Mouse (Mus musculus) right cerebral cortex, postnatal 4 days (tissue): Measurements from ENCODE around the gene Snx7.
A peak's percentile ranks its signal among the peaks of the same experiment; 100 is the strongest.

Experiments used
- DNase-seq: peaks from one replicate; pipeline ENCODE4 v3.0.0-alpha.2; 2022

Gene Snx7

DNA sequence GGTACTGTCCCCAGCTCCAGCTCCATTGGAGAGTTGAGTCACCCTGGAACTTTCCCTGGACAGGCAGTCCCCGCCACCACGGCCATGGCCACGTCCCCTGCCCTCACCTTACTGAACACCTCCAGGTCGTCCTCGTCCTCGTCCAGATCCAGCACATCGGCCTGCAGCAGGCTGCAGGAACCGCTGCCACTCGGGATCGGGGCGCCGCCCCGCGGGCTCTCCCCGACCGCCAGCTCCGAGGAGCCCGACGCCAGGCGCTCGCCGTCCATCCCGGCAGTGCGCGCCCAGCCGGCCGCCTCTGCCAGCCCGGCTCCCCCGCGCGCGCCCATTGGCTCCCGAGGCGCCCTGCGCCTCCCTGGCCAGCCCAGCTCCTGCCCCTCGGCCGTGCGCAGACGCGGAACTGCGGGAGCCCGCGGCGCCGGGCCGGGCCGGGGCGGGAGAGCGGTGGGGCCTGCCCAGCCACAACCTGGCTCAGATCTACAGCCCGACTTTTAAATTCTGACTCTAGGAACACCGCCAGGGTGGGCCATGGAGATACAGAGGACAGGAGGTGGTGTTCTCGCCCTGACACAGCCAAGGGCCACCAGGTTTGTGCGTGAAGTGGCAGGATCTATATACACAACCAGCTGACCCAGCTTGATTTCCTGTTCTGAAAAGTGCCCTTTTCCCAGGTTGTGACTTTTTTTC, at the start of gene Snx7:
Snx7 (minus strand) TSS at position 300 of the 687 bp plus-strand sequence.
- DNase-seq = peak; percentile 78

DNA sequence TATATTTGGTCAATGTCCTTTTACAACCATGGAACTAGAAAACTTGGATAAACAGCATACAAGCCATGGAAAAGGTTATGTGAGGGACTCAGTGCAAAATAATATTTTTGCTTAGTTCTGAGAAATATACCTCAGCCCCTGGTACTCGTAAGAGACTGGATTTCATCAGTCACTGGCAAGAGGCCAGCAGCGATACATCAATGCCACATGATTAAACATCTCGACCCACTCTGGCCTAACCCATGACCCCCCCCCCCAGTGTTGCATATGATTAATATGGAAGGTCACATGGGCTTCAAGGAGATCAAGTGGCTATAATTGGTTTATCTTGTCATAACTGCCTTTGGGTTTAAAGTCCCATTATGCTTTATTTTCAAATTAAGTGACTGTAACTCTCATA, 46.7 kb upstream of the Snx7 start:
- no peak for DNase-seq

DNA sequence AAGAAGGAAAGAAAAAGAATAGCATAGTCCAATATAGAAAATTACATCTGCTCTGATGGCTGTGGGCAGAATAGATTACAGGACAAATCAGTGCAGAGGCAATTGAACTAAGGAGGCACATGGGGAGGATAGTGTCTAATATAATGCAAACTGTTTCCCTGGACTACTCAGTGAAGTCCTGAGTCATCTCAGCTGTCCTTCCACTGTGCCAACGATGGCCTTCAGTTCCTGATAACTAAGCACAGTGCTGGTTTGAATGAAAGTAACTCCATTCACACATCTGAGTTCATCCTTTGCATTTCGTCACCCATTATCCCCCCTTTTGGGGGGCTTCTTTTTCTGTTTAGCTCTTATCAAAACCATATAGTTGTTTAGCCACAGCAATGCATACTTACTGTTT, 25.0 kb upstream of the Snx7 start:
- no peak for DNase-seq

DNA sequence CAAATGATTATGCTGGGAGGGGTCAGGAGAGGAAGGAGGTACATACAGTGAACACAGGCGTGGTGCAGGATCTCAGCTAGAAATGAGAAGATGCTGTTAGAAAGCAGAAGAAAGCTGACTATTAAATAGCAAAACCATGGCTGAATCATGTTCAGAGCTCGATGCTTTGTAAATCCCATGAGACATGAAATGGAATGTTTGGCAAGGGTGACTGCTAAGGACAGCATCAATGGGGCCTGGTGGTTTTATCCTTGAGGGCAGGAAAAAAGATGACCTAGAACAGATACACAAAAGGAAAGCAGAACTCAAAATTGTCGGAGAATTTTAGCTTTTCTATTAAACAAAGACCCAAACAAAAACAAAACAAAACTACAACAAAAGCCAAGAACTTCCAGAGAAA, 6.7 kb upstream of the Snx7 start:
- no peak for DNase-seq

DNA sequence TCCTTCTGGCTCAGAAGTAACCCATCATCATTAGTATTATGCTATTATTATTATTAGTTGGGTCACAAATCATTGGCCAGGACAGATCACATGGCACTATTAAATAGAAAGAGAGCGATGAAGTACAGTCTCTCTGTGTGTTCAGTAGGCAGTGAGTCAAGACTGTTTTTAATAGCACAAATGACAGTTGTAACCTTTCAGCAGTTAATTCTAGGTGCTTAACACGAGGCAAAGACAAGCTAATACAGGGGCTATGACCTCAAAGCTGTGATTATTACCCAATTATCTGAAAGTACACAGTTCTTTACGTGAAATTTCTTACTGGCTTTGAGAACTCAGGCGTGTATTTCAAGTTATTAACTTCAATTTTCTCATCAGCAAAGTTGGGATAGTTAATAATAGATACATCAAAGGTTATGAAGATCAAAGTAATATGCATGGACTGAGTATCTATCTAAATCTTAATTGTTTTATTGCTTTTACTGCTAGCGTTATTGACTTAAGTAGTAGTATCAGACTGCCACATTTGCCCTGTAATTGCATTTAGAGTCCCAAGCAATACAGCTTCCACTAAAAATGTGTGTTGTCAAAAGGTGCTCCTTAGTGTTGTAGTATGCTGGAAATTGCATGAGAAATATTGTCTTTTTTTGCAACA, 4.6 kb upstream of the Snx7 start:
- DNase-seq = no peak

DNA sequence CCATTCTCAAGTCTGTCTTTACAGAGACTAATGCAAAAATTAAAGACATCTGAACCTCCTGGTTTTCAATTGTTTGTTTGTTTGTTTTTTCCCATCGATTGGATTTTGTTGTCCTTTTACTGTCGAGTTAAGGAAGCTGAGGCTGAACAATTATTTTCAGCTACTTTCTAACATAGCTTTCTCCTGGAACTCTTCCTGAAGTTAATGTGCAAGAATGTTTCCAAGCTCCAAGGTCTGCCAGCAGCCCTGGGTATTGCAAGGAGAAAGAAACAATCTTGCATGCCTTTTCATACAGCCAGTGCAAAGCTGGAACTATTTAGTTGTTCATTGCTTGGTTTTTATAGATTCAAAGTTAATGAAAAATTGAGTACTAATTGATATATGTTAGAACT, 584 bp upstream of the Snx7 start:
- DNase-seq = no peak

DNA sequence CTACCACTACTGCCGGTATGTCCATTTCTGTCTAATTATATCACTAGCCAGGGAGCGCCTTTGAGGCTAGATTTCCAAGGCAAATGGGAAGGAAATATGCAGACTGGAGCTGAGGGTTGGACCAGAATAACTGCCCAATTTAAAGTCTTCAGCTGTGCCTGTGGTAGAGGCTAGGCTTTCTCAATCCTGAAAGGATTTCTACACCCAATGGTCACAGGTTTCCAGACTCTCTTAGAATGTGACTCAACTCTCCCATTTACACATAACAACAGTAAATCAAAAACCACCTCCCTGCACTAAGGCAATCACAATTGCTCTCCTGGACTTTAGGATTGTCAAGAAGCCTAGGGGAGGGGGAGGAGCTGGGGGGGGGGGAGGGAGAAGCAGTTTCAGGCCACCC, 645 bp downstream of the Snx7 start:
- DNase-seq = no peak

DNA sequence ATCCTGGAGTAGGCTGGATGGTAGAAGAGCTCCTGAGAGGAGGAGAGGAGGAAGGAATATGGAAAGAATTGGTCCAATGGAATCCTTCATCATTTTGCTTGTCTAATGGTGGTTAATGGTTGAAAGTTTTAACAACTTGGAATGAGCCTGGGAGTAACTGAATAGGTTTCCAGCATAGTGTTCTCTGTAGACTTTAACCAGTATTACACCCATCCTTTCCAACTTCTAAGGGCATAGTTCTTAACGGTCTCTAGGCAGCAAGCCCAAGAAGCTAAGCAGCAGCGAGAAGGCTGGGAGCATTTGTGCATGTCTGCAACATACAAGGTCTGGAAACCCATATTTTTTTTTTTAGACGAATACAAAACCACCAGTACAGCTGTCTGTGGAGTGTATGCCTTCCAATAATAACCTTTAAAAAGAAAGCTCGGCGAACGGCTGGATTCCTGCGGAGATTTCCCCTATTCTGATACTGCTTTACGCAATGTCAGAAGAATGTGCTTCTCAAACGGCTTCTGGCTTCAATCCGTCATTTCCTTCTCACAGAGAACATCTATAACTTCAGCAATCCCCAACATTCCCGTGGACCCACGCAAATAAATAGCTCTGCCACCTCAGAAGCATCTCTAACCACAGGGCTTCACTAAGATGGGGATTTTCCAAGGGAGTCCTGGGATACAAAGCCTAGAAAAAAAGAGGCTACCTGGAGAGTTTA, 1.9 kb downstream of the Snx7 start:
- no peak for DNase-seq

DNA sequence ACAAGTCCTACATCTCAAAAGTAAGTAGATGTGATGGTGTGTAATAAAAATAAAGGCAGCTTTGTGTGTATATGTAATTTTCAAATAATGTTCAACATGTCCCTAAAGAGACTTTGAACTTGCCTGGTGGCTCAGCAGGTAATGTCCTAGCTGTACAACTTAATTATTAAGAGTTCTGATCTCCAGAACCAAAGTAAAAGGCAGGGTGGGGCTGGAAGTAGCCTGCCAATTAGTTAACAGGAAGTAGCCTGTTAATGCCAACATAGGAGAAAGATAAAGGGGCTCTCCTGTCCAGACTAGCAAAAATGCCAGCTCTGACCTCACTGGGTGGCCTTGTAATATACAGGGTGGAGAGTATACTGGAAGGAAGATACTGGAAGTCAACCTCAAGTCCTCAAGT, 3.1 kb downstream of the Snx7 start:
- no peak for DNase-seq

DNA sequence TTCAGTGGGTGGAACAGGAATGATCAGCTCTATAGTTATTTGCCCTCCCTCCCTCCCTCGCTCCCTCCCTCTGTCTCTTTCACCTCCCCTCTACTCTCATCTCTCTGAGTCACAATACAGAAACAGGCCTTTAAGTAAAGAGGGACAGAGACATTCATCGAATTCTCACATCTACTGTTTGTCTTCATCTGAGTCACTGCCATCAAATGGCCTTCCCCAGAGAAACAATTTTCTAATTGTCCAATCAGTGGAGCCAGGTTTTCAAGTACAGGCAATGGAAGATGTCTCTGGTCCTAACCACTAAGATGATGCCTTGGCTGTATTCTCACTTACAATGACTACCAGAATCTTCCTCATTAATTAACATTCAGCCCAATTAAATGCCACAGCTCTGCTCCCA, 5.8 kb downstream of the Snx7 start:
- no peak for DNase-seq

DNA sequence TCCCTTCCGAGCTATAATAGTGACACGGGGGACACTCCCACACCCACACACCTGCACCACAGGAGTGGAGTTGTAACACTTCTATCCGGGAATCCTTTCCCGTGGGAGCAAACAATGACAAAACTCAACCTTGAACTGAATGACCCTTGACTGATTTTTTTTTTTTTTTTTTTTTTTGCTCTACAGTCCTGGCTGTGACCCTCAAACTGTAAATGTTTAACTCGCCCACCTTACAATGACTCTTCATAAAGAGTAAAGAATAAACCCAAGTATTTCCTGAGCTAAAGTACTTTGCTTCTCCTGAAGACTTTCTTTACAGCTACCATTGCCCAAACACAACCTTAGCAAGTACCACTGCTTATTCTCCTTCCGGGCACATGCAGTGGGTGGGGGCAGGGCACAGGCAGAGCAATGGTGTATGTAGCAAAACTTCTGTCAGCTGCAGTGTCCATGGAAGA, 6.7 kb downstream of the Snx7 start:
- no peak for DNase-seq

DNA sequence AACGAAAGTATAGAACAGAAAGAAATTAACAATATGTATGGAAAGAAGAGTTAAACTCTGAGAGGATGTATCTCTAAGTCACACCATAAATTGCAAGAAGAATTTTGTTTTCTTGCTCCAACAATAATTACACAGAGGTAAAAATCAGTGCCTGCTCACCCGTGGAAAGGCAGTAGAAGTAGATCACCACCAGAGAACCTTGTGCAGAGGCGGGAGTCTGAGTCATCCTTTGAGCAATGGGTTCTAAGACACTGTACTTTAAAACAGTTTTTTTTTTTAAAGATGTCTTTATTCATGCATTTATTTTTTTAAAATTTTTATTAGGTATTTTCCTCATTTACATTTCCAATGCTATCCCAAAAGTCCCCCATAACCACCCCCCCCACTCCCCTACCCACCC, 9.7 kb downstream of the Snx7 start:
- no peak for DNase-seq

DNA sequence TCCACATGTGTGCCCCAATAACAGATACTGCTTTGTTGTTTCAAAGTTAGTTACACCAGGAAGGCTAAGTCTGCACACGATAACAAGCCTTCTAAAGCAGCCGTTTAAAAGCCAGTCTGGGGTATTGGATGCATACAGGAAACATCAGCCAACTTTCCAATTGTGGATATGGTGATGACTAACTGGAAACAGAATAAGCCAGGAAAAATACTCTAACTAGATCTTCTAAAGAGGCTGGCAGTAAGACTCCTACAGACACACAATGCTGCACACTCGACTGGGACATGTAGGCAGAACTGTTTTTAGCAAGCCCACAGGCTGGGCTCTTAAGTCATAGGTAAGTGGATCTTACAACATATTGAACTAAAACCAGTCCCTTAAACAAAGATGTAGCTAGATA, 15.0 kb downstream of the Snx7 start:
- no peak for DNase-seq

DNA sequence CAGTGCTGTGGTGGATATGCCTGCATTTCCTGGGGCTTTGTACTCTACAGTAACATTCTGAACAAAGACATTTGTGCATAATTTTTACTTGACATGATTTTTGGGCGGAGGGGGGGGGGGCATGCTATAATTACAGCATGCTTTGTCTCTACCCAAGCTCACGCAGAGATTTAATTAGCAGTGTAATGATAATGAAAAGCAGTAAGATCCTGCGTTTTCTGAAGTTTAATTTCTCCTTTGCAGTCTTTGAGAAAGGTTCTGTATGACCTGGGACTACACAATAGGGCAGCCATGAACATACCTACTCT, 16.7 kb downstream of the Snx7 start:
- no peak for DNase-seq

DNA sequence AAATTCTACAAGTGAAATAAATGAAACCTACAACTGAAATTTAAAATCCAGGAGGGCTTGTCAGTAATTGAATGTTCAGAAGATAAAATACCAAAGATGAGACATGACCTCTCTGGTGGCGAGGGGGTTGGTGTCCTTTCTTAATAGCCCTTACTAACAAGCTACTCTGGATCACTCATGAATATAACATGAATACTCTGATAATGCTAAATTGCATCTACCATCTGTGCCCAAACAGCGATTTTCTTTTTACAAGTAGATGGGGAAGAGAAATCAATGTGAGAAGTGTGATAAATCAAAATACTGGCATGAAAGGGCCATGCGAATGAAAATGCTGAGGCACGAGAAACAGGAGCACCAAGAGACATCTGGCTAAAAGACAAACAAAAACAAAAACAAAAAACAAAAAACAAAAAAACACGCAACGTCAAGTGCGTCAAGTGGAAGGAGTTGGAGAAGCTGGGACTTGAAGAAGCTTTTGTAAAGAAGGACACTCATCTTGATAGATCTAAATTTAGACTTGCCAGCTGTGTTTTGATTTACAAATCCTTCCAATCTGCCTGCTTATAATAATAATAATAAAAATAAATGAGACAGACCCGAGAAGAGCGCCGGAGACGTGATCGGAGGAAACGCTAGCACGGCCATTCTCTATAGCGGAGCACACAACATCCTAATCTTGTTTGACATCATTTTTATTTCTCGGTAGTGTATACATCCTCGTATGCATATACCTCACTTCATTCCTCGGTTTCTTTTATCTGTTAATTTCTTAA, 17.3 kb downstream of the Snx7 start:
- DNase-seq = no peak

DNA sequence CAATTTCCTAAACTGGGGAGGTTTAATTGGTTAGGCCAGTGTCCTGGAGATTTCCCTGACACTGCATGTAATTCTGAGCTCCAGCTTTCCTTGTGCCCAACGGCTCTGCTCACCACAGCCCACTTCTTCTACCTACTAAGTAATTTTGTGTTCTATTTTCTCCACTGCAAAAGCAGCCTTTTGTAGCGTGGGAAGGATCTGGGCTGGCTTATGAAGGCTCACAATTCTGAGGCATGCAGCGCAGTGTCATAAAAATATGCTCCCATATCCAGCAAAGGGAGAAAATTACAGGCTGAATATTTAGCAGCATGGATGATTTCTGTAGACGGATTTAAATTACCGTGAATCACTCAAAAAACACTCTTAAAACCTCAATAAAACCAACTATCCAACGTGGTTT, 19.9 kb downstream of the Snx7 start:
- DNase-seq = no peak

DNA sequence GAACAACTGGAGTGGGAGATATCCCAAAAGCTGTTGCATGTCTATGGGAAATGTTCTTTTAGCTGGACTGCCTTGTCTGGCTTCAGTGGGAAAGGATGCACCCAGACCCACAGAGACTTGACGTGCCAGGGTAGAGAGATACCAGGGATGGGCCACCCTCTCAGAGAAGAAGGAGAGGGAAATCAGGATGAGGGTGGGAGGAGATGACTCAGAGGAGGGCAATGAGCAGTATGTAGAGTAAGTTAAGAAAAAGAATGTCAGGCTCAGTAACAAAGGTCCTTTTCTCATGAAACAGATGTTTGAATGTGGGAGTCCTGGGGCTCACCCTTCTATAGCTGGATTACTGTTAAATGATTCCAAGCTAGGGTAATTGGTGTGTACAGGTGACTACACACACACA, 26.1 kb downstream of the Snx7 start:
- DNase-seq = no peak

DNA sequence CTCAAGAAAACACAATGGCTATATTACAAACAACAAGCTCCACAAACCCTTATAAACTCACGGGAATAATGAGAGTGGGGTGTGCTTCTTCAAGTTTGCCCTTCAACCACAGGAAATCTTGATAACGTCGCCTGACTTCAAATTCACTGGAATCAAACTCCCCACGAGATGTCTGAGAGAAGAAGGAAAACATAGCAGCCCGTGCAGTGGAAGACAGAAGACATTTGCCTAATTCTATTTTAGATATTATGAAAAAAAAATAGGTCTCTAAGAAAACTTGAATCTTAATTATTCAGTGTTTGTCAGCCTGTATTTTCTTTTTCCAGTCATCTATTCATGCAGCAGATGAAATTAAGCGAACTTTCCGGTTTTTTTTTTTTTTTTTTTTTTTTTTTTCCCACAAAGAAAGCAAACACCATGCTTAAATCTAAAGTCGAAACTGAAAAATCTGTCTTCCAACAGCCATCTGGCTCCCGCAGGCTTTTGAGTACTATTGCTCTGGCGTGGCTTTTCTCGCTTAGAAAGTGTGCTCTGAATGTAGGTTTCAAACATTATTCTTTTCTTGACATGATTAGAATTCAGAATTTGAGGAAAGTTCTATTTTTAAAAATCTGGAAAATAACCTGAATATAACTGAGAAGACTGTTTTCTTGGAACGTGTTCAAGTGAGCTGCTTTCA, 28.7 kb downstream of the Snx7 start:
- peak; percentile 32 for DNase-seq

DNA sequence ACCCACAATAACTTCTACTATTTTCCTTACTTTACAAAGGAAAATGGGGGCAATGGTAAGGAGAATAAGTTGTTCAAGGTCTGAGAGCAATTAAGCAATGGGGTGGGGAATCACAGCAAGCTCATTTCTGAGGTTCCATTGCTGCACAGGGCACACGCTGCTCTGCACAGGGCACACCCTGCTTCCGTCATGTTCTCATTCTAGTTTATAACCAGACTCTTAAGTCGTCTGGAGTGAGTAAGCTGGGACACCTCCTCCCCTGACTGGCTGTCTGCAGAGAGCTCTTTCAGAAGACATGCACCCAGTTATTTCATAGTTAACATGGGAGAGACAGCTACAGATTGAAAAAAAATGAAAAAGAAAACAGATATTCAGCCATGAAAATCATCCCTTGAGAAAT, 30.7 kb downstream of the Snx7 start:
- DNase-seq = no peak

DNA sequence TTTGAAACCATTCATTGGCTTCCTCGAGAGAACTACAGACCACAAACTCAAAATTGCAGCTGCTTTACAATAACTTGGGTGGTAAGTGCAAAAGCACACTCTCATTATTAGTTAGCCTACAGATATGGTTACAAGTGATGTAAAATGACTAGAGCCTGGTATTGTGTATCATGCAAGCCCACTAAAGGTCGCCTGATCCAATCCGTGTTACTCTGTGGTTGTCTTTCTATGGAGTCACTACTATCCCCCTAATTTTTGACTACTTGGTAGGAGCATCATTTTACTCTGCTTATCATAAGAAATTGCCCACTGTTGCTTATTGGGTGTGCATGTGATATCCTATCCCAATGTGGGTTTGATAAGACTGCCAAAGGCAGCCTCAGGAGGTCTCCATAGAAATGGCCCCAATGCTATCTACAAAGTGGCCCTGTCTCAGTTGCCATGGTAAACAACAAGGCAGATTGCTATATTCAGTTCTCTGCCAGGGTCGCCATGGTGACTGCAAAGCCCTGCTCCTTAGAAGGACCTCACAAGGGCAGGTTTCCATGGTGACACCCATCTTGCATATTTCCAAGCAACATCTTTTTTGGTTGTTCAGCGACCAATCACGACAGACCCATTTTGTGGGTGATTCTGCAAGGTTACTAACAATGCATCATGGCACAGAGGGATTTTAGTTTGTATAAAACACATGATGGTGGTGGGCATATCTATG, 42.1 kb downstream of the Snx7 start:
- DNase-seq = peak; percentile 54

DNA sequence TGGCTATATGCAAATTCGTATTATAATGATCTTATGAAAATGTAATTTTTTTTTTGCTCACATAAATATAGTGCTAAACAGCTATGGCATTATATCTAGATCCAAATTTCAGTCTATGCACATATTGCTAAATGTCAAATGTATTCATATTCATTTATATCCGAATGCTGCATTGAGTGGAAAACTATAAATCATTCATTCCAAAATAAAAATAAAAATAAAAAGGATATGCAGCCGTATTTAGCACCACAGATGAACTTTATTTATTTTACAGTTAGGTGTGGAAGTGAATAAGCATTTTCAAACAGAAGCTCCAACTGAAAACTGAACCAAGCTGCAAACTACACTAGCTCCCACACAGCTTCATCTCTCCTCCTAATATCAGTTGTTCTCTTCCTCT, 45.5 kb downstream of the Snx7 start:
- no peak for DNase-seq

DNA sequence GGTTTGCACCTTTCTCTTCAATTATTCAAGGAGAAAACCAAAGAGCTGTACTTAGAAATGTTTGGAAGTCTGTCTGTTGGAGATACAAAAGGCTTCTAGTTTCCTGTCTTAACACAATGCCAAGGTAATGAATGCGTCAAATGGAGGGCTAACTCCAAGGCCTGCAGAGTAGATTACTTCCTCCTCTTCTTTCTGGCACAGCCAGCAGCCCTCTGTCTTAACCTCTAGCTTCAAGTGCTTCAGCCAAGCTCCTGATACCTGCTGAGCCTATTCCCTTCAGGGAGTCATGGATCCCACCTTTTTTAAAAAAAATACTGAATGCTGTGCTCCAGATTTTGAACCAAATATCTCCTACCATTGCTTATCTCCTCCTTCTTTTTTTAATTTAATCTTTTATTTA, 51.1 kb downstream of the Snx7 start:
- no peak for DNase-seq
